Mouse (Mus musculus) forelimb bud, embryonic 11.5 days (tissue): ENCODE measurements around the gene Lhx1.
A peak's percentile ranks its signal among the peaks of the same experiment; 100 is the strongest.

Experiments
- DNase-seq: peaks from one replicate; pipeline ENCODE4 v3.0.0-alpha.2; 2012; ENCODE audit warnings: low read depth, low spot score

Lhx1 gene

GRCm38 (mm10) chr11:84526451-84526850, 1.1 kb upstream of the Lhx1 start:
- DNase-seq: no peak

- DNase-seq: no peak
Observed at GRCm38 (mm10) chr11:84524511-84525270, 644 bp downstream of the Lhx1 start.

- no peak for DNase-seq
Observed at GRCm38 (mm10) chr11:84523841-84524510, 1.4 kb downstream of the Lhx1 start.

GRCm38 (mm10) chr11:84523321-84523831, 2.0 kb downstream of the Lhx1 start:
- no peak for DNase-seq

- no peak for DNase-seq
Observed at GRCm38 (mm10) chr11:84522577-84523320, 2.6 kb downstream of the Lhx1 start.

GRCm38 (mm10) chr11:84521751-84522299, 3.5 kb downstream of the Lhx1 start:
- DNase-seq: no peak

GRCm38 (mm10) chr11:84521071-84521390, 4.3 kb downstream of the Lhx1 start:
- no peak for DNase-seq

- DNase-seq: no peak
Observed at GRCm38 (mm10) chr11:84520269-84521070, 4.9 kb downstream of the Lhx1 start.

- DNase-seq: no peak
Observed at GRCm38 (mm10) chr11:84519576-84520268, 5.6 kb downstream of the Lhx1 start.

- no peak for DNase-seq
Observed at GRCm38 (mm10) chr11:84519036-84519435, 6.3 kb downstream of the Lhx1 start.

- DNase-seq: no peak
Observed at GRCm38 (mm10) chr11:84518261-84518660, 7.1 kb downstream of the Lhx1 start.

GRCm38 (mm10) chr11:84517431-84517830, 7.9 kb downstream of the Lhx1 start:
- DNase-seq: no peak

GRCm38 (mm10) chr11:84516501-84517240, 8.7 kb downstream of the Lhx1 start:
- DNase-seq: no peak

- peak; percentile 98 for DNase-seq
Observed at GRCm38 (mm10) chr11:84513171-84514116, 11.9 kb downstream of the Lhx1 start, which contains the start of gene Aatf. Gene Aatf, minus strand, starts transcription at chr11:84513522.

- DNase-seq: no peak
Observed at GRCm38 (mm10) chr11:84512031-84512430, 13.3 kb downstream of the Lhx1 start.

- DNase-seq: no peak
Observed at GRCm38 (mm10) chr11:84504296-84504695, 21.0 kb downstream of the Lhx1 start.

- DNase-seq: no peak
Observed at GRCm38 (mm10) chr11:84497944-84498343, 27.4 kb downstream of the Lhx1 start.

GRCm38 (mm10) chr11:84496901-84497300, 28.4 kb downstream of the Lhx1 start:
- DNase-seq: no peak

- no peak for DNase-seq
Observed at GRCm38 (mm10) chr11:84495774-84496173, 29.6 kb downstream of the Lhx1 start.
